ENCODE assay signal across 17 mouse cellular contexts in genomic region chr3:21009650-21010049, GRCm38 (mm10).
"Had no signal": no experiment of that assay in that cellular context is flagged by ENCODE, and none has a peak within 500 bp of the region (broad histone marks: within the 10 kb centered on the region; RNA-seq: fewer than 3 reads in every experiment).

No protein-coding gene starts in this region.

- H3K9ac ChIP-seq: kidney, embryonic 15.5 days; limb, embryonic 12.5 days; limb, embryonic 15.5 days; liver, embryonic 14.5 days; liver, postnatal 0 days; lung, embryonic 14.5 days had no signal

- H3K4me3 ChIP-seq: kidney, embryonic 15.5 days; limb, embryonic 12.5 days; limb, embryonic 15.5 days; megakaryocyte, embryonic 14.5 days; midbrain, embryonic 10.5 days had no signal

- H3K4me1 ChIP-seq: kidney, embryonic 15.5 days; limb, embryonic 12.5 days; limb, embryonic 15.5 days; megakaryocyte, embryonic 14.5 days; midbrain, embryonic 10.5 days had no signal

- H3K27me3 ChIP-seq: kidney, embryonic 15.5 days; limb, embryonic 12.5 days; limb, embryonic 15.5 days; megakaryocyte, embryonic 14.5 days had no signal

- H3K4me2 ChIP-seq: kidney, embryonic 15.5 days; limb, embryonic 12.5 days; limb, embryonic 15.5 days; liver, embryonic 11.5 days; lung, embryonic 14.5 days had no signal

- H3K36me3 ChIP-seq: kidney, embryonic 15.5 days; limb, embryonic 12.5 days; limb, embryonic 15.5 days; midbrain, embryonic 10.5 days had no signal

- ATAC-seq: liver, postnatal 0 days; lung, postnatal 0 days had no signal

- H3K9me3 ChIP-seq: kidney, embryonic 15.5 days; limb, embryonic 12.5 days; limb, embryonic 15.5 days; megakaryocyte, embryonic 14.5 days; midbrain, embryonic 10.5 days had no signal

- DNase-seq: kidney, postnatal 10 days; kidney, postnatal 36 days; left cerebral cortex, postnatal 4 days; liver, postnatal 0 days; lung, embryonic 14.5 days; midbrain, embryonic 14.5 days; thymus, adult 18-20 months; thymus, postnatal 36 days had no signal

- H3K27ac ChIP-seq: kidney, embryonic 15.5 days; limb, embryonic 12.5 days; limb, embryonic 15.5 days; liver, embryonic 14.5 days; macrophage; midbrain, embryonic 10.5 days had no signal
